Mouse (Mus musculus) heart, adult 2 months (tissue): ENCODE results near the gene Cyp2t4. TPM values are rescaled to one million over a fixed set of nuclear protein-coding genes. Genes with fewer than 3 reads are reported as not detected.
A peak's percentile ranks its signal among the peaks of the same experiment; 100 is the strongest.

ENCODE experiments used
- DNase-seq, 2 experiments: peaks; one replicate each; pipeline ENCODE4 v3.0.0; 2021
- H3K27ac ChIP-seq: fragments of 200-600 bp; 2 replicates; pipeline ENCODE4 v1.8.1; 2022
- H3K27me3 ChIP-seq: fragments of 200-500 bp; 2 replicates; pipeline ENCODE4 v1.6.1; 2012; ENCODE audit warnings: mild to moderate bottlenecking, low read length, inconsistent platforms, mixed read lengths; ENCODE audit not compliant: control insufficient read depth, insufficient read depth
- H3K36me3 ChIP-seq: fragments of 200-500 bp; 2 replicates; pipeline ENCODE4 v1.6.1; 2012; ENCODE audit warnings: low read length, inconsistent platforms; ENCODE audit not compliant: control insufficient read depth, insufficient read depth
- H3K4me1 ChIP-seq: fragments of 200-500 bp; 2 replicates; pipeline ENCODE4 v1.6.1; 2011; ENCODE audit warnings: low read length; ENCODE audit not compliant: control insufficient read depth, insufficient read depth
- H3K4me3 ChIP-seq: fragments of 200-600 bp; 2 replicates; pipeline ENCODE4 v1.8.1; 2022
- H3K79me2 ChIP-seq: fragments of 200-500 bp; replicated peaks from 2 replicates; pipeline ENCODE4 v1.6.1; 2012; ENCODE audit warnings: mild to moderate bottlenecking, inconsistent platforms, low read length, moderate library complexity, mixed read lengths; ENCODE audit not compliant: control insufficient read depth, insufficient read depth
- H3K9ac ChIP-seq: fragments of 200-500 bp; 2 replicates; pipeline ENCODE4 v1.6.1; 2012; ENCODE audit warnings: low read depth, mild to moderate bottlenecking, control low read depth, inconsistent platforms, low read length, mixed read lengths
- CTCF ChIP-seq: fragments of 200-600 bp; IDR thresholded peaks from 2 replicates; pipeline ENCODE4 v1.8.1; 2022; ENCODE audit warnings: antibody characterized with exemption, mild to moderate bottlenecking, moderate library complexity
- EP300 ChIP-seq: fragments of 200-500 bp; IDR thresholded peaks from 2 replicates; pipeline ENCODE4 v1.6.1; 2011; ENCODE audit warnings: low read depth, low read length, control low read depth; ENCODE audit not compliant: insufficient read depth
- POLR2A ChIP-seq: fragments of 200-500 bp; IDR thresholded peaks from 2 replicates; pipeline ENCODE4 v1.6.1; 2011; ENCODE audit warnings: mild to moderate bottlenecking, low read depth, low read length, control low read depth; ENCODE audit not compliant: insufficient read depth
- WGBS: fragments of 180-500 bp; shearing (Covaris S2); methylation state at CpG from one replicate; pipeline ENCODE4 v1.1.7; 2018; 5-methylcytosine and 5-hydroxymethylcytosine counted together
- intact Hi-C: fragments of 180-260 bp; cut with DNase I; formaldehyde crosslinking; loops from one replicate; pipeline ENCODE4 v1.15.1; 2025
- polyA plus RNA-seq: library from polyadenylated mRNA; depleted of rRNA; stranded (reverse); fragments of >200 nt; gene quantifications from 2 replicates; pipeline ENCODE4 v1.2.3, GENCODE M21; 2012
- total RNA-seq, 2 experiments: library from RNA; stranded (reverse); gene quantifications; 2 replicates each; pipeline ENCODE4 v1.2.3; 2021

Cyp2t4 gene
- total and polyA plus RNA-seq, 3 experiments, result not detected

DNA sequence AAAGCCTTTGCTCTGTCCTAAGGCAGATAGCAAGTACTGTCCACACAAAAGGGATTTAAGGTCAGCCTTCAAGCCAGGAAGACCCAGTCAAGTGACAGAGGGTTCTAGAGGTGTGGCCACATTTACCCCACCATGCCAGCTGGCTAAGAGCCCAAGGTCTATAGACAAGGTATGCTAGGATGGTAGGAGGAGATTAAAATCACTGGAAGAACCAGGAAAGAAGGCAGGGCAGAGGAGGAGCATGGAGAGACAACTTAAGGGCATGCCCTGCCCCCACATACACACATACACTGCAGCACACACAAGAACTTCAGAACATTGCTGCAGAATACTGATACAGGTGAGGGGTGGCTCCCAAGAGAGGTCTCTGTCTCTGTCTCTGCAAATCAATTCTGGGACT, 33.8 kb upstream of the Cyp2t4 start, which contains the start of gene Cyp2f2:
Gene Cyp2f2 (plus strand): TSS at position 234 of the 400 bp plus-strand sequence.
- Histone ChIP-seq H3K9ac (no peak within 1 kb of the TSS), H3K4me1 (no peaks in the 10 kb centered on the region), H3K36me3 (no peaks in the 10 kb centered on the region), H3K27me3 (0 out of 2 replicates have a peak, but pooled peaks cover 2% of the 10 kb centered on the region), H3K79me2 (no peaks in the 10 kb centered on the region), H3K27ac (no peak within 1 kb of the TSS), H3K4me3 (no peak within 1 kb of the TSS)
- no peak for DNase-seq
- intact Hi-C loops, result loop anchor here (10.0 kb wide), 1 partner anchor 345 kb away; no protein-coding TSS in a partner anchor
- TF ChIP-seq EP300, result no peak
- TF ChIP-seq CTCF, result no peak
- no peak for TF ChIP-seq POLR2A

DNA sequence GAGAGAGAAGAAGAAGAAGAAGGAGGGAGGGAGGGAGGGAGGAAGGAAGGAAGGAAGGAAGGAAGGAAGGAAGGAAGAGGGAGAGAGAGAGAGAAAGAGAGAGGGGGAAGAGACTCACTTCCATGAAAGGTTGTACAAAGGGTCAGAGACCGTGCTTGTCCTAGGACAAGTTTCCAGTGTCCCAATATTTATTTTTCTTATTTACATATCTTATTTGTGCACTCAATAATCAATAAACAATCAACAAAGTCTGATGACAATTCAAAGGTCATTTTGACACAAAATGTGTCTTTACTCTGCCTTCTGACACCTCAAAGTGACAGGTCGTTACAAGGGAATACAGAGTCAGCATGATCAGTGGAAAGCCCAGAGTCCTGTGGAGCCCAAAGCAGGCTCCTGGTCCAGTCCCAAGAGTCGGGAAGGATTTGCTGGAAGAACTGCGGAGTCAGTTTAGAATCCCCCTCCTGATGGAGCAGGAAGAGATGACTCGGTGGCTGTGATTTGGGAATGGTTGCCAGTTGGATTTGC, 29.1 kb upstream of the Cyp2t4 start:
- Histone ChIP-seq H3K9ac (no peak overlapping the region), H3K4me1 (no peaks in the 10 kb centered on the region), H3K27me3 (no peaks in the 10 kb centered on the region), H3K4me3 (no peak overlapping the region), H3K79me2 (no peaks in the 10 kb centered on the region), H3K27ac (no peak overlapping the region), H3K36me3 (no peaks in the 10 kb centered on the region)
- no peak for DNase-seq
- intact Hi-C loops, result loop anchor here (10.0 kb wide), 1 partner anchor 350 kb away; no protein-coding TSS in a partner anchor
- TF ChIP-seq CTCF (no peak), EP300 (no peak), POLR2A (no peak)
- WGBS, result 63% methylated on average over 5 of the region's 5 CpGs

DNA sequence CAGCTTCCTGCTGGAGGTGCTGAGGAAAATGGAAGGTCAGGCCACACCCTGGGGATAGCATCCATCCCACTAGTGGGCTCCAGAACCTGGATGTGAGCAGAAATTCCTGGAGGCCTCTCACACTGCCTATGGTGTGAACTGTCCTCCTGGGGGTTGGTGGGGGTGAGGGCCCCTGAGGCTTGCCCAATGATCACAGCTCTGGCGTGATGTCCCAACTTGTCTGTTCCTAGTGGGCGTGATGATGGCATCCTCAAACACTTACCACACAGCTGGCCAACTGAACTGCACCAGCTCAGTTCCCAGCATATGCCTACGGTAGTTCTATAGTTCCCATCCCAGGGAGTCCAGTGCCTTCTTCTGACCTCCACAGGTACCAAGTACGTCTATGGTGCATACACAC, 28.5 kb upstream of the Cyp2t4 start:
- intact Hi-C loops, result loop anchor here (10.0 kb wide), 1 partner anchor 350 kb away; no protein-coding TSS in a partner anchor
- TF ChIP-seq POLR2A (no peak), EP300 (no peak), CTCF (no peak)
- Histone ChIP-seq H3K27ac (no peak overlapping the region), H3K27me3 (no peaks in the 10 kb centered on the region), H3K9ac (no peak overlapping the region), H3K36me3 (no peaks in the 10 kb centered on the region), H3K4me3 (no peak overlapping the region), H3K4me1 (no peaks in the 10 kb centered on the region), H3K79me2 (no peaks in the 10 kb centered on the region)
- no peak for DNase-seq
- WGBS, result 71% methylated on average over 4 of the region's 4 CpGs

DNA sequence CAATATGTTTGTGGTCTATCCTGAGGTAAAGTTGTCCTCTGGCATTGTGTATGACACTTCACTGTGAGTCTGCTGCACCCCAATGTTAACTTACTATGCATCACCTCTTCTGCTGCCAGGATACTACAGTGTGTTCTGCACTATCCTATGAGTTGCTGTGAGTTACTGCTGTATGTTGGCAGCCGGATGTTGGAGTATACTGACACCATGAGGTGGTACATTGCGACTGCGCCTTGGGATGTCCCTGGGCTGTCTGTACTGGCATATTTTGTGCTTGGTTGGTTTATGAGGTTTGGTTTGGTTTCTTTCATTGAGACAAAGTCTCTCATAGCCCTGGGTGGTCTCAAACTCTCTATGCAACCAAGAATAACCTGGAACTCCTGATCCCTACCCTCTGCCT, 25.4 kb upstream of the Cyp2t4 start:
- H3K27ac ChIP-seq, result no peak overlapping the region
- H3K9ac ChIP-seq, result no peak overlapping the region
- H3K4me1 ChIP-seq, result no peaks in the 10 kb centered on the region
- no peaks in the 10 kb centered on the region for H3K79me2 ChIP-seq
- WGBS, result 48% methylated on average over 3 of the region's 3 CpGs
- intact Hi-C loops, result loop anchor here (10.0 kb wide), 1 partner anchor 353 kb away; no protein-coding TSS in a partner anchor
- H3K4me3 ChIP-seq, result no peak overlapping the region
- H3K27me3 ChIP-seq, result no peaks in the 10 kb centered on the region
- no peak for TF ChIP-seq EP300
- TF ChIP-seq CTCF, result peak; percentile 62
- peak in 1 of 2 experiments; percentile 13 for DNase-seq
- H3K36me3 ChIP-seq, result no peaks in the 10 kb centered on the region

DNA sequence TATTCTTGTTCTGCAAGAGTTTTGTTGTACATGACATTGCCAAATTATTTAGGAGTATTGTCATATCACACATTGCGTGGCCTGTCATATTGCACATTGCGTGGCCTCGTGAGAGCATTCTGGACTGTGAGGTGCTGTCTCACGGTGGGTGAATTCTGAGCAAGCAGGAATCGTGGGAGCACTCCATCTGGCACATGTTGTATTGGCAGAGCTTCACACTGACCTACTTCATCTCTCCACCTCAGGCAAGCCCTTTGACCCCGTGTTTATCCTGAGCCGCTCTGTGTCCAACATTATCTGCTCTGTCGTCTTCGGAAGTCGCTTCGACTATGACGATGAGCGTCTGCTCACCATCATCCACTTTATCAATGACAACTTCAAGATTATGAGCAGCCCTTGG, 24.6 kb upstream of the Cyp2t4 start:
- TF ChIP-seq EP300 (no peak), CTCF (no peak)
- Histone ChIP-seq H3K27me3 (no peaks in the 10 kb centered on the region), H3K9ac (no peak overlapping the region), H3K4me1 (no peaks in the 10 kb centered on the region), H3K79me2 (no peaks in the 10 kb centered on the region), H3K36me3 (no peaks in the 10 kb centered on the region), H3K27ac (no peak overlapping the region), H3K4me3 (no peak overlapping the region)
- DNase-seq, result no peak
- 54% methylated on average over 13 of the region's 13 CpGs for WGBS
- intact Hi-C loops, result loop anchor here (10.0 kb wide), 1 partner anchor 354 kb away; no protein-coding TSS in a partner anchor

DNA sequence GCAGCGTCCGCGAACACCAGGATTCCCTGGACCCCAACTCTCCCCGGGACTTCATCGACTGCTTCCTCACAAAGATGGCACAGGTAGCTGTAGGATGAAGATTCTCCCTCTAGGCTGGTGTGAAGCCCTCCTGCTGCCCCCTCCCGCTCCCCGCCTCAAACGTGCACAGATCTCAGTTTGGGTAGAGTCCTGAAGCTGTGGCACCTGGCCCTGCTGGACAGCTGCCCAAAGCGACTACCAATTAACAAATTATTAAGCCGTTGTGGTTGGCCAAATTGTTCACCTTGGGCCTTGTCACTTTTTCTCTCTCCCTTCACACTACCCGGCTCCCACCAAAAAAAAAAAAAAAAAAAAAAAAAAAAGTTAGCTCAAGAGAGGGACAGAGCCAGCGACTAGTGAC, 23.7 kb upstream of the Cyp2t4 start:
- Histone ChIP-seq H3K79me2 (no peaks in the 10 kb centered on the region), H3K4me1 (no peaks in the 10 kb centered on the region), H3K36me3 (no peaks in the 10 kb centered on the region), H3K27me3 (no peaks in the 10 kb centered on the region), H3K27ac (no peak overlapping the region), H3K4me3 (no peak overlapping the region), H3K9ac (no peak overlapping the region)
- TF ChIP-seq EP300 (no peak), CTCF (no peak), POLR2A (no peak)
- WGBS, result 83% methylated on average over 12 of the region's 12 CpGs
- intact Hi-C loops, result loop anchor here (5.0 to 10.0 kb wide), 2 partner anchors 355 to 557 kb away; partner anchors contain the start of gene Zfp607b
- no peak for DNase-seq
